Mouse (Mus musculus) testis, postnatal 14 days (tissue): ENCODE data around the gene Pgap3.

ENCODE experiments used
- DNase-seq: peaks from one replicate; pipeline ENCODE4 v3.0.0; 2021; ENCODE audit warnings: low spot score

The Pgap3 gene

GRCm38 (mm10) chr11:98400161-98400726 lies at the start of gene Pgap3:
TSS of gene Pgap3 (minus strand) at chr11:98400490.
- peak; percentile 90 for DNase-seq

GRCm38 (mm10) chr11:98449419-98449818 lies 49.1 kb upstream of the Pgap3 start:
- no peak for DNase-seq

- DNase-seq = no peak
Observed at GRCm38 (mm10) chr11:98448191-98448790, 48.0 kb upstream of the Pgap3 start.

GRCm38 (mm10) chr11:98447475-98447834 lies 47.2 kb upstream of the Pgap3 start:
- no peak for DNase-seq

GRCm38 (mm10) chr11:98446562-98447474 lies 46.5 kb upstream of the Pgap3 start:
- no peak for DNase-seq

- no peak for DNase-seq
Observed at GRCm38 (mm10) chr11:98446213-98446561, 45.9 kb upstream of the Pgap3 start, which contains the start of gene Grb7. TSS of gene Grb7 (plus strand) at chr11:98446394.

- DNase-seq = no peak
Observed at GRCm38 (mm10) chr11:98445679-98446078, 45.4 kb upstream of the Pgap3 start.

GRCm38 (mm10) chr11:98445238-98445637 lies 44.9 kb upstream of the Pgap3 start:
- DNase-seq = no peak

- DNase-seq = no peak
Observed at GRCm38 (mm10) chr11:98443688-98444087, 43.4 kb upstream of the Pgap3 start.

- DNase-seq = peak; percentile 92
Observed at GRCm38 (mm10) chr11:98438331-98439158, 38.3 kb upstream of the Pgap3 start, which contains the start of gene Mien1. TSS of gene Mien1 (minus strand) at chr11:98438991.

GRCm38 (mm10) chr11:98437441-98437840 lies 37.2 kb upstream of the Pgap3 start:
- DNase-seq = no peak

- no peak for DNase-seq
Observed at GRCm38 (mm10) chr11:98435723-98436122, 35.4 kb upstream of the Pgap3 start.

- no peak for DNase-seq
Observed at GRCm38 (mm10) chr11:98431743-98432502, 31.6 kb upstream of the Pgap3 start.

- no peak for DNase-seq
Observed at GRCm38 (mm10) chr11:98428436-98428835, 28.1 kb upstream of the Pgap3 start.

GRCm38 (mm10) chr11:98426592-98426991 lies 26.3 kb upstream of the Pgap3 start:
- DNase-seq = no peak

GRCm38 (mm10) chr11:98418939-98419547 lies 18.8 kb upstream of the Pgap3 start:
- DNase-seq = no peak

GRCm38 (mm10) chr11:98418273-98418672 lies 18.0 kb upstream of the Pgap3 start:
- DNase-seq = no peak

- no peak for DNase-seq
Observed at GRCm38 (mm10) chr11:98417074-98417473, 16.8 kb upstream of the Pgap3 start.

- DNase-seq = no peak
Observed at GRCm38 (mm10) chr11:98414162-98414561, 13.9 kb upstream of the Pgap3 start.

- DNase-seq = no peak
Observed at GRCm38 (mm10) chr11:98413731-98414130, 13.4 kb upstream of the Pgap3 start.

- DNase-seq = no peak
Observed at GRCm38 (mm10) chr11:98412797-98413301, 12.6 kb upstream of the Pgap3 start.
